Mouse (Mus musculus): ENCODE measurements around the gene Fam47c. TPM values are rescaled to one million over a fixed set of nuclear protein-coding genes. Genes with fewer than 3 reads are reported as not detected.

The Fam47c gene
- total RNA-seq (2015; ENCODE audit: low replicate concordance) (not detected in 2 replicates), total RNA-seq (2017; ENCODE audit: low replicate concordance) (not detected in 2 replicates)

DNA sequence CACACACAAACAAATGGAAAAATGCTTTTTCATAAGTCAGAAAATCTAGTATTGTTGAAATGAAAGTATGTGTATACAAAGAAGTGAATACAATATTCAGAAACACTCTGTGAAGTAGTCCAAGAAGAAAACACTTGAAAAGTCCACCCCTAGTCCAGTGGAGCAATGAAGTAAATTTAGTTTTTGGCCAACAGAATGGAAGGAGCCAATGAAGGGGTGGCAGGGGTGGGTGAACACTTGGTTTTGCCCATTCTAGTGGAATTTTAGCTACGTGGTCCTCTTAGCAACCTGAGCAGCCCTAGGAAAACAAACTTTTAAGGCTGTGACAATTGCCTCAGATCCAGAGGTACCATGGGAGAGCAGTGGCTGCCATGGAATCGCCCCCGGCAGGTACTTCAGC is at the start of gene Fam47c:
Fam47c (plus strand) TSS at position 301 of the 400 bp plus-strand sequence.
- no peak for ATAC-seq (replicated peaks; ENCODE audit: low FRiP score, poor library complexity, severe bottlenecking)

DNA sequence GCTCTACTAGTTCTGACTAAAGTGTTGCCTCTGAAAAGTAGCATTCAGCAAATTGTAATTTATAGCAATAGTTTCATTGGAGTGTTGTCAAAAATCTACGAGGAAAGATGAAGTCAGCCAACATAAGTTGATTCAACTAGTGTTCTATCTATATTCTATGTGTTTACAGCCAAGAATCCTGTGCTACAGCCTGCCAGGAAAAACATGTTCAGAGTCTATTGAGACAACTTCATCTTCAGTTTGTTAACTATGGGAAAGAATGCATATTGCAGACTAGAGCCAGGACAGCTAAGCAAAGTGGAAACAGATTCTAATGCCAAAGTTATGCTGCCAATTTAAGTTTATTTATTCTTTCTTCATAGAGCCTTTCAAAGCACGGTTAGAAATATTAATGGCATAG is 31.8 kb downstream of the Fam47c start:
- ATAC-seq (replicated peaks; ENCODE audit: low FRiP score, poor library complexity, severe bottlenecking): no peak

DNA sequence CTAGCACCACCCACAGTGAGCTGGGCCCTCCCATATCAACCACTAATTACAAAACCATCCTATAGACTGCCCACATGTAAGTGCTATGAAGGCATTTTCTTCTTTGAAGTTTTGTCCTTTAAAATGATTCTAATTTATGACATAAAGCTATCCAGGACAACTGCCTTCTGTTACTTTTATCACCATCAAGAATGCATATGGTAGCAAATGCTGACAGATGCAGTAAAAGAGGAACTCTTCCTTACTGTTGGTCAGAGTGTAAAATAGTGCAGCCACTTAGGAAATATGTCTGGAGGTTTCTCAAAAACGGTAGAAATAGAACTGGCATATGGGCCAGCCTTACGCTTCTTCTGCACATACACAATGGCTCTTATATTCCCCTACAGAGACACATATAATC is 39.5 kb downstream of the Fam47c start:
- ATAC-seq (replicated peaks; ENCODE audit: low FRiP score, poor library complexity, severe bottlenecking): no peak

Other genes with a start within 250 kb of the Fam47c start
- 1.5 and 2.3 TPM in 2 replicates for gene Prrg1, start 153.9 kb upstream of the Fam47c start, total RNA-seq (2015; ENCODE audit: low replicate concordance)
- gene Prrg1, start 153.9 kb upstream of the Fam47c start, total RNA-seq (2017; ENCODE audit: low replicate concordance): 1.5 TPM in 1 of 2 replicates, not detected in the other